9 mouse cellular contexts compared by ENCODE assay signal in the genomic region with DNA sequence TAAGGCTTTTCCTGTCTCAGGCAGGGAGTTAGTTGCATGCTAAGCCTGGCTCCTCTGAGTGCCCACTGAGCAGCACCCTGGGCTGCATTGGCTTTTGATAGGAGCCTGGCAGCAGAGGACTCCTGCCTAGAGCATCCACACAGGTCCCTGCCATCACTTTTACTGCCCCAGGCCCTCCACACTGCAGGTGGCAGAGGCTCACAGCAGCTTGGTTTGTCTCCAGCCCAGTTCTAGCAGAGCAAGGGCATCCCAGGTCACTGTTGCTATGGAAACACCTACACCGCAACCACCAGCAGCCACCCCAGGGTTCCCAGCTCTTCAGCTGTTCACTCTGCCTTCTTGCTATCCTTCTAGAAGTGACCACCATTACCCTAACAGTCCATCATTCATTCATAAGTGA.
DNase-seq lines count a peak whose midpoint lies in the region; ATAC-seq and TF ChIP-seq lines count a peak whose summit lies in the region.
"Had no signal": no experiment of that assay in that cellular context is flagged by ENCODE, and none has a peak within 500 bp of the region (broad histone marks: within the 10 kb centered on the region; RNA-seq: fewer than 3 reads in every experiment).

No protein-coding gene starts in this region.

- no peaks in the 10 kb centered on the region for H3K9me3 ChIP-seq in hindbrain, postnatal 0 days (ENCODE audit: low read length)
- no peaks in the 10 kb centered on the region for H3K9me3 ChIP-seq in liver, embryonic 12.5 days (replicated peaks)

- H3K9ac ChIP-seq in hindbrain, postnatal 0 days (replicated peaks; ENCODE audit: low read length) = no peak overlapping the region
- H3K9ac ChIP-seq in liver, embryonic 12.5 days = no peak overlapping the region

- peak; percentile 24; the same call in 1 of the 2 replicates for ATAC-seq in hindbrain, postnatal 0 days
- ATAC-seq in liver, embryonic 12.5 days = no peak

- WGBS in hindbrain, postnatal 0 days = 6% methylated on average over 1 of the region's 1 CpGs
- 47% methylated on average over 1 of the region's 1 CpGs for WGBS in lung, adult 2 months
- 75% methylated on average over 1 of the region's 1 CpGs for WGBS in liver, embryonic 12.5 days (ENCODE audit: insufficient replicate concordance)

- H3K27ac ChIP-seq in hindbrain, postnatal 0 days = peak overlapping the region; percentile 15; the same call in 1 of the 2 replicates
- no peak overlapping the region for H3K27ac ChIP-seq in liver, embryonic 12.5 days

- TF ChIP-seq CTCF in hindbrain, postnatal 0 days (IDR thresholded peaks at IDR 0.05; ENCODE audit: low read depth) = no peak
- TF ChIP-seq CTCF in lung, adult 2 months (IDR thresholded peaks at IDR 0.05; ENCODE audit: insufficient read depth, low read length) = no peak

- no peak overlapping the region for H3K4me2 ChIP-seq in hindbrain, postnatal 0 days (ENCODE audit: low read depth, low read length)
- no peak overlapping the region for H3K4me2 ChIP-seq in liver, embryonic 12.5 days

- TF ChIP-seq POLR2A in lung, adult 2 months (IDR thresholded peaks at IDR 0.05; ENCODE audit: borderline replicate concordance, extremely low read depth, low read depth, low read length) = no peak

- H3K27me3 ChIP-seq in hindbrain, postnatal 0 days (ENCODE audit: insufficient read depth, low read length) = no peaks in the 10 kb centered on the region
- H3K27me3 ChIP-seq in liver, embryonic 12.5 days (replicated peaks) = peaks cover 30% of the 10 kb centered on the region

- H3K4me1 ChIP-seq in hindbrain, postnatal 0 days (ENCODE audit: insufficient read depth, low read length) = peaks cover 18% of the 10 kb centered on the region
- H3K4me1 ChIP-seq in lung, adult 2 months (ENCODE audit: control insufficient read depth, insufficient read depth, low read length) = no peaks in the 10 kb centered on the region
- no peaks in the 10 kb centered on the region for H3K4me1 ChIP-seq in liver, embryonic 12.5 days

- DNase-seq in kidney, adult 9 months = peak; percentile 9
- DNase-seq in kidney, adult 11 months = no peak
- peak; percentile 85 for DNase-seq in brain, adult 2 months (ENCODE audit: low read depth, low spot score)
- peak; percentile 40 to 46 for DNase-seq in cerebellum, postnatal 36 days
- DNase-seq in hindbrain, postnatal 0 days (ENCODE audit: low spot score) = peak; percentile 68
- no peak for DNase-seq in ovary, postnatal 14 days (ENCODE audit: low spot score)
- no peak for DNase-seq in lung, adult 2 months

- H3K36me3 ChIP-seq in hindbrain, postnatal 0 days (ENCODE audit: insufficient read depth, low read length) = no peaks in the 10 kb centered on the region
- no peaks in the 10 kb centered on the region for H3K36me3 ChIP-seq in liver, embryonic 12.5 days
- H3K36me3 ChIP-seq: G1E had no signal

- no peak overlapping the region for H3K4me3 ChIP-seq in hindbrain, postnatal 0 days (ENCODE audit: low read length)
- H3K4me3 ChIP-seq in lung, adult 2 months (replicated peaks; ENCODE audit: extremely low read depth, low read depth, low read length) = no peak overlapping the region
- H3K4me3 ChIP-seq in liver, embryonic 12.5 days = no peak overlapping the region

Comparison
In these comparisons a context has a peak if more than half of its experiments do, and no peak if none do; other contexts are left out.
1. DNase-seq: peak in kidney, adult 9 months (single experiment), brain, adult 2 months (single experiment), cerebellum, postnatal 36 days (2 of 2) and hindbrain, postnatal 0 days (single experiment); none in kidney, adult 11 months (single experiment), ovary, postnatal 14 days (single experiment) and lung, adult 2 months (single experiment).